Mouse (Mus musculus): Measurements from ENCODE around the gene Prss12.

Prss12 gene

DNA sequence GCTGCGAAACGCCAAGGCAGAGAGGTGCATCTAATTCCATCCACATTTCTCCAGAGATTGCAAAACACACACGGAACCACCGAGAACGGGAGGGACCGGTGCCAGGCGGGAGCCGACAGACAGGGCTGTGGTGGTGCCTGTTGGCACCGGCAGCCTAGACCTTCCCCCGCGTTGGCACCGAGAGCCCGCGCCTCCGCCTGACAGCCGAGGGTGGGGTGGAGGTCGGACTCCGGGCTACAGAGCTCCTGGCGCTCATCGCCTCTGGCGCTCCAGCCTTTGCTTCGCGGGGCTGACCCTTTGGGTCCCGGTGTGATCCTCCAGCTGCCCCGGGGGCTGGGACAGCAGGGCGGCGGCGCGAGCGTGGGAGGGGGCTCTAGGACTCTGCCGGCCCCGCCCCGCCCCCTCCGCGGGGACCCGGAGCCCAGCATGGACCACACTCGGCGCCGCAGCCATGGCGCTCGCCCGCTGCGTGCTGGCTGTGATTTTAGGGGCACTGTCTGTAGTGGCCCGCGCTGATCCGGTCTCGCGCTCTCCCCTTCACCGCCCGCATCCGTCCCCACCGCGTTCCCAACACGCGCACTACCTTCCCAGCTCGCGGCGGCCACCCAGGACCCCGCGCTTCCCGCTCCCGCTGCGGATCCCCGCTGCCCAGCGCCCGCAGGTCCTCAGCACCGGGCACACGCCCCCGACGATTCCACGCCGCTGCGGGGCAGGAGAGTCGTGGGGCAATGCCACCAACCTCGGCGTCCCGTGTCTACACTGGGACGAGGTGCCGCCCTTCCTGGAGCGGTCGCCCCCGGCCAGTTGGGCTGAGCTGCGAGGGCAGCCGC lies at the start of gene Prss12:
Gene Prss12, plus strand, starts transcription at position 206 of the 830 bp plus-strand sequence.
- peak; percentile 56 for DNase-seq

DNA sequence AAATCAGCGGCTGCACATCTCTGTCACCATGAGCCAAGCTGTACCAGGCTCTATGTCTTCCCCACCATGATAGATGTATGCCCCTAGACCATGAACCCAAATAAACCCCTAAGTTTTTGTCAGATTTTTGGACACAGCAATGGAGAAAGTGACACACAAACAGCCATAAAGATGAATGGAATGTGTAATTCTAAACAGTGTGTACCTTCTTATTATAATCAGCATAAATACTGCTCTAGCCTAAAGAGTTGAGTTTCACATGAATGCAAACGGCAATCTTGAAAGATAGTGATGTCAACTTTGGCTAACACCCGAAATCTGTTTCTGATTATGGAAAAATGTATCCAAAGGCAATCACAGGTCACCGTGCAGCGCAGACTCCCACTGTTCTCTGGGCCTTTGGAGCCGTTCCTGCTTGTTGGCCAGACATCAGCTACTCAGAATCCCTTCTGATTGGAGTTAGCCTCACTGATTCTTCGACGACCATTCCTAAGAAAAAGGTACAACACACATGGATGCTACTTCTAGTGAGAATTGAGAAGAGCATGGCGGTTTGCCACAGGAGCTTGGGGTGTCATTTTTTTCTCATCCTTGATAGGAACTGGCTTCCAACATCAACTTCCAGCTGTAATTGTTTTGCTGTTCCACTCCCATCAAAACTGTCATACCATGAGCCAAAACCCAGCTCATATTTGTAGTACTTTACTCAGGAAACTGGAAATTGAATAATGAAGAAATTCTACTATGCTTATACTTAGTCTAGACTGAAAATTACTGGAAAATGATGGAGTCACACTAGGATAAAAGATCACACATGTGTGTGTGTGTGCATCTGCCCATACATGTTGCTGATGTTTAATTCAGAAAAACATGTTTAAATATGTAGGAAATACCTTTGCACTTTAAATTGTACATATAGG lies 48.9 kb upstream of the Prss12 start:
- DNase-seq = peak; percentile 18

DNA sequence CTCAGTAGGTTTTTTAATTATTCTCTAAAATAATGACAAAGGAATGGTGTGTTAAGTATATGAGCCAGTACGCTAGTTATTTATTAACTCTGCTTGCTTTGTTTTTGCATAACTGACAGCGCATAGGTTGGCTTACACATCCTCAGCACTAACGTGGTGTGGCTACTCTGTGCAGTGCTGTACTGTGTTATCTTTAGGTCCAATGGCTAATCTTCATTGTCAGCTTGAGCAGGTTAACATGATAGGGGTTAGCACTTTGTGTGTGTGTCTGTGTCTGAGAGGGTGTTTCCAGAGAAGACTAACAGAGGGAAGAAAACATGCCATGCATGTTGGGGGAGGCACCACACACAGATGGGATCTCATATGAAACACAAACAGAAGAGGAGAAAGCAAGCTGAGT lies 41.8 kb upstream of the Prss12 start:
- no peak for DNase-seq

DNA sequence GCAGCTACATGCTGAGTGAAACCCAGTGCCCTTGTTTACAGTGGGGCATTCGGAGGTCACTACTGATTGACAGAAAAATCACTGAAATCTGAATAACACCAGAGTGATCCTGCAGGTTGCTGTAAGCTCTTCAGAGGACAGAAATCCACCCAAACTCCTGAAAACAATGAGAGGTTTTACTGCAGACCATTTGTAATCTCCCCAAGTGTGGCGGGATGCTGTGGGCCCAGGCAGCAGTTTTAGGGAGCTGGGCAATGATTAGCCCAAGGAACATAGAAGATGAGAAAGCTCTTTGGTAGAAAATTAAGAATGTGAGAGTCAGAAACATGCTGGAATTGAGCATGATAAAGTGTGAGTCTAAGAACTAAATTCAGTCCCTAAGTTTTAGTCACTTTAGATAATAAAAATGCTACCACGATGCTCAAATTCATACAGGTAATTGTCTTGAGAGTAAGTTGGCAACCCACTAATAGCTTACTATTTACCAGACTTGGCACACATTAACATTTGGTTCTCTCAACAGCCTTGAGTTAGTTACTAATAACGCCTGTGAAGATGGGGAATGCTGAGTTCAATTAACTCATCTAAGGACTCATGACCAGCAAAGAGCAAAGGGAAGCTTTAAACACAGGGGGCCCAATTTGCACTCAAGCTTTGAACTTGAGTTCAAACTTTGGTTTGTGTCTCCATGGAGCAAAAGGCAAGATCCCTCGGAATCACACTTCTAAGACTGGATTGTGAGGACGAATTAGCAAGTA lies 34.7 kb upstream of the Prss12 start:
- no peak for DNase-seq

DNA sequence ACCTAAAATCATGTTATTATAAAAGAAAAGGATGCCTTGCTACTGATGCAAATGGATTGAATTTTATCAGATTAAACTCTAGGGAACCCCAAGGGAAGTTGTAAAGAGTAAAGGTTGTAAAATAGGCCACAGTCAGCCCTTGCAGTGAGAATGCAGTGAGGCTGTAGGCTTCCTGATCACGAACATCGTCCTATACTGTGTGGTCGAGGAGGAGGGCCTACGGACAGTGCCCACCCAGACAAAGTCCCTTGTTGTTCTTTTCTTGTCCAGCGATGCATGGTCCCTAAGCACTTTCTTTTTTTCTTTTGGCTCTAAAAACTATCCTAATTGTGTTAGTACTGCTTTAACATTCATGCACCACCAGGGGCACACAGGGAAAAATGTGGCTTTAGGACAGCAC lies 33.5 kb upstream of the Prss12 start:
- no peak for DNase-seq

DNA sequence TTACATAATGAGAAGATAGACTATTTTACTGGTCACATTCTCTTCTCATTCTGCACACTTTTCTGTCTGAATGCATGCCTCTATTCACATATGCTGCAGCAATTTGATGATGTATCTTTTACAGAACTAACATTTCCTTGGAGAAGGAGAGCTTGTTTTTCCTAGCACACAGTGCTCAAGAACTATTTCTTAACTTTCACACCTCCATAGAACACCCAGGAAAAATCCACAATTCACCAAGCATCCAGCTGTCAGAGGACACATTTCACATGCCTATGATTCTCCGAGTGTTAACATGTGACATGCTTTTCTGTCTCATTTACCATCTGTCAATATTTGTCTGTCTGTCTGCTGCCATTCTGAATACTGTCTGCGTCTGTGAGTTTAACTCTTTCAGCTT lies 21.1 kb upstream of the Prss12 start:
- no peak for DNase-seq

DNA sequence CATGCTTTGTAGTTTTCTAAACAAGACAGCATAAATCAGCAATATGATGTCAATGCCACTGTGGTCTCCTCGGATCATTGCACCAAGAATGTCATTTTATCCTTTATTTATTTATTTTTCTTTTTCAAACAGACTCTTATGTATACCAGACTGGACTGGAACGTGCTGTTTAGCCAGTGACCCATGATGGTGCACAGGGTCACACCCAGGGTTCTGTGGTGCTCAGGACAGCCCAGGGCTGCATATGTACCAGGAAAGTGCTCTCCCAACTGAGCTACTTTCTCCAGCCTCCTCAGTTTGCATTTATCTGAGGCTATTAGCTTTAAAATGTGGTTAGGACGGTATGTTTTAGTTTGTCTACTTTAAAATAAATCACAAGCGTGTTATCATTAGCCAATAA lies 18.7 kb upstream of the Prss12 start:
- no peak for DNase-seq

DNA sequence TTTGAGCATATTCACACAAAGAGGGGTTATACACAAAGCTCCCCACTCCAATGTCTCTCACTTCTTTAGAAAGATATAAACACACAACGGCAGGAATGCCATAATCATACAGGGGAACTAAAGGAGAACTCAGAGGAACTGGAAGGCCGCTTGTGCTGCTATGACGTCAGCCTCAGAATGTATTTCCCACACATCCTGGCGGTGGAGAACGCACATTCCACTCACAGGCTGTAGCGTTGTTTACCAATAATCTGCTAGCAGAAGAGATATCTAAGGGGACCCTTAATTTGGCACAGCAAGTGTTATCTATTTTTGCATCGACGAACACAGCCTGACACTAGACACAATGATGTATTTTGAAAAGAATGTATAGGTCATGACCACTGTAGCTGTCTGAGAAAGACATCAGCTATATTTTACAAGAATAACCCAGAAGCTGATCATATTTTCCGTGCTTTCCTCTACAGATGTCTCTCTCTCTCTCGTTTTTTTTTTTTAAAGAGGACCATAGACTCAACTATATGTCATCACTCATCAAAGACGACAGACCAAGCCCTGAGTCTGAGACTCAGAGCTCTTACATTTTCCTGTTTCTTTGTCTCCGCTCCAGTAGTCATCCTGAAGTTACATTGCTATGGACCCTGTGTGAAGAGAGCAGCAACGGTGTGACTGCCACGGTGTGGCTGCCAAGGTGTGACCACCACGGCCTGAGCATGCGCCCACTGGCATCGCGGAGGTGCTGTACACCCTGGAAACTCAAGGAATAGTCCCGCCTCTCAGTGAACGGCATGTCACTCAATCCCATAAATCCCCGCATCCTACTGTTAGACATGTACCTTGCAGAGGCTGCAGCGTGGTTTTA lies 16.9 kb upstream of the Prss12 start:
- DNase-seq = peak; percentile 17

DNA sequence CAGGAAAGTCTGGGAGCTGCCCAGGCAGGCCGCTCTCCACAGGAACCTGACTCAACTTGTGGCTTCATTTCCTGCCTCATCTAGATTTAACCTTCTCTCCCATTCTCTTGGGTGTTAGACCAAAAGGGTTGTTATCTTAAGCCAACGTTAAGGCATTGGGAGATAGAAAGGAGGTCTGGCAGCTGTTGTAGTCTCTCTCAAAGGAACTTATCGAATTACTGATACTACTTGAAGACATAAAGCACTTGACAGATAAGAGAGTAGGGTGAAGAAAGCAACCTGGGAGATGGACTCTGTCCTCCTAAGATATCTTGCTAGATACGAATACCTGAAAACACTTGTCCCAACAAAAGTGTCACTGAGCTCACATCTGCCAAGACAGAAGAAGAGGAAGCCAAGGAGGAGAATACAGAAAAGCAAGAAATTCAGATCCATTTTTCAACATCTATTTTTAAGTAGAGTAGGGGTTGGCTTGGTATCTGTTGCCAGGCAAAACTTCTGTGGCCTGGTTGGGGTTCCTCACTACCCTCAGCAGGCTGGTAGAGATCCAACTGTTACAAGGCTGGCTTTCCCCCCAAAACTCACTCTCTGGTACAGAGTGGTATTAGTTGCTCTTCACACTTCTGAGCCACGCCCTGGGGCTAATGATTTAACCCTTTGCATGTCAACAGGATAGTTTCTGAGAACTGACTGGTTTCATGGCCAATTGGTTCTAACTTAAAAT lies 14.6 kb upstream of the Prss12 start:
- DNase-seq = no peak

DNA sequence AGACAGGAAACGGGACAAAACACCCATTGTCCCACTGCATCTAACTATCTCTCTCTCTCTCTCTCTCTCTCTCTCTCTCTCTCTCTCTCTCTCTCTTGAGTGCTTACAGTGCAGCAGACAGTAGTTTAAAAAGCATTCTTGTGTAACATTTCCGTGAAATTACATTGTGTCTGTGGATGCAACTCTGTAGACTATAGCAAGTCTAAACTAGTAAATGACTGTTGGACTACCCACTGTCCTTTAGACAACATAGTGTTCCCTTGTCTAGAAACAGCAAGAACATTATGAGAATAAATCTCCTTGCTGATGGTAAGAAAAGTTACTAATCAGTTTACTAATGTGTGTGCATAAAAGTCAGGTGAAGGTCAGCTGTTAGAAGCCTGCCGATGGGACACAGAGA lies 13.4 kb upstream of the Prss12 start:
- DNase-seq = no peak

DNA sequence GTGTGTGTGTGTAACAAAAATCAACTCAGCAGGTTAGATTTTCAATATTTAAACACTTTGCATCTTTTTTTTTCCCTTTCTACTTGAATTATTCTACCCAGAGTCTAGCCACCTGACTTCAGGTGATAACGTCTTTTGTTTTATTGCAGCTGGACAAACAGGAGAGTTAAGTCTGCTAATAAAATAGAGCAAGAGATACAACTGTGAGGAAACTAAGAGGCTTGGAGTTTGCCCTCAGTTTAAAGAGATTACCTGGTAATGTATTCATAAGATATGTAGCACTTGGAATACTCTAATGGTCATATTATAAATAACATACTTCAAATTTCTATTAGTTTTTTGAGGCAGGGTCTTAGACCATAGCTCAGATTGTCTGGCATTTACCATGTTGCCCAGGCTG lies 9.1 kb upstream of the Prss12 start:
- DNase-seq = no peak

DNA sequence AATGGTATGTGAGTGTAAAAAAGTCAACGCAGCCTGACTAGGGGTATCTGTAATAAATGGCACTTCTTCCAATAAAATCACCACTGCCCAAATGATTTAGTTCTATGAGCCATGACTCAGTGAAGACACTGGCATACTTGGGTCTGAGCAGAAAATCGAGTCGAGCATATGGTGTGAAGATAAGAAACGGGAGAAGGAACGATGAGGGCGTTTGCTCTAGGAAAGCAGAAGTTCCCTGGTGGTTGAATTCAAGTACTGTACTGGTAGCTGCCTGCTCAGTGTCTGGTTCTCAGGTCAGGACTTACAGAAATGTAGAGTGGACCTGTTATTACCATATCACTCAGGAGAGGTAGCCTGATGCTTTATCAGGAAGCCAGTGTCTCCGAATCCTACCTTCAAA lies 6.2 kb upstream of the Prss12 start:
- DNase-seq = no peak

DNA sequence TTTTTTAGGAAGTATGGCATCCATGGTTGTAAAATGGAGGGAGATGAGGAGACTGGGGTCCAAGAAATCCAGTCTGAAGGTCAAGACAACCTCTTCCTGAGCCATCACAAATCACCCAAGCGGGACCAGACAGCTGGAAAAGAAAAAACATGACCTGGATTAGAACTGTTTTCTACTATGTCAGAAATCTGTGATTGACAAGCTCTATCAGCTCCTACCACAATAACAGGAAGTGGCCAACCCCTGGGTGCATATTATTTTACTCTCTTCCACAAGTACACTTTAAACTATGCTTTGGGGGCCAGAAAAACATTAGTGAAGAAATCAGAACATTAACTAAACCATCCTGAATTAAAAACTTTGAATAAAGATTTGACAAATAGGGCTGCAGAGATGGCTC lies 2.2 kb upstream of the Prss12 start:
- DNase-seq = no peak

DNA sequence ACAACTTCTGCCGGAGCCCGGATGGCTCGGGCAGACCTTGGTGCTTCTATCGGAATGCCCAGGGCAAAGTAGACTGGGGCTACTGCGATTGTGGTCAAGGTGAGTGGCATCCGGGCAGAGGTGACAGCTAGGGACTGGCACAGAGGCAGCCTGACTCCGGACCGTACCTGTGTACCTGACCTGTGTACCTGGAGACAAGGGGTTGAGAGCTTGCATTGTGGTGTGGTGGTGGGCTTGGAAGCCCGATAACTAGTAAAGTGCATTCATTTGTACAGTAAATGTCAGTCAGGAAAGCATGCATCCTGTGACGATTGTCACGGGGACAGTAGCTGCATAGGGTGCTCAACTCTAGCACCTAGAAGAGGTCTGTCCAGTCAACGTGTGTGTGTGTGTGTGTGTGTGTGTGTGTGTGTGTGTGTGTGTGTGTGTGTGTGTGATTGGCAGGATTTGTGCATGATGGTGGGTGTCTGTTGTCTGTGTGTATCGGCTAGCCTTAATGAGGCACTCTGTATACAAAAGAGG lies 886 bp downstream of the Prss12 start:
- no peak for DNase-seq

DNA sequence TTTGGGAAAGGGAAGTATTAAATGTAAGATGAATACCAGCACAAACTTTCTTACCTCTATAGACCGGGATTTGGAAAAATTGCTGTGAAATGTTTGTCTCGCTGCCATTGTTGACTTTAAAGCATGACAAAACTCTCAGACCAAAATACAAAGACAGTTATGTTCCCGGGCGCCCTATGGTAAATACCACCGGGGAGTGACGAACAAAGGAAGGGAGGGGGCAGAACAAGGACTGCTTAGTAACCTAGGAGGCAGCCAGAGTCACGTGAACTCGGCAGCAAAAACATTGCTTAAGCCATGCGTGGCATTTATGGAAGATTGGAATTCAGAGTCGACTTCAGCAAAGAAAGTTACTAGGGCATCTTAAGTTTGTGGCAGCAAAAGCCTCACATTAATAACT lies 1.4 kb downstream of the Prss12 start:
- peak; percentile 63 for DNase-seq

DNA sequence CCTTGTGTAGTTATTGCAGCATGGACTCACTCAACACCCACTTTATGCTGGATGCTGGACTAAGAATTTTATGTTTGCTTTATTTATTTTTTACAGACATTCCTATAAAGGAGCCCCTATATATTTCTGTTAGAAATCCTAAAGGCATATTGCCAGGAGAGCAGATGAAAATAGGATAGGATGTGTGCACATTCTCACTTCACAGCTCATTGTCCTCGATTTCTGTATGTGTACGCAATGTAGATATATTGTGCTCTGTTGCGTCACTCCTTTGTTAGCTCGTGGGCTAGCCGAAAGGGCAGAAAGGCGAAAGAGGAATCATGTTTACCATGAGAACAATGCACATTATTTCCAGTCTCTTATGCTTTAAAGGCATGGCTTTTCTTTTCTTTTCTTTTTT lies 3.4 kb downstream of the Prss12 start:
- no peak for DNase-seq

DNA sequence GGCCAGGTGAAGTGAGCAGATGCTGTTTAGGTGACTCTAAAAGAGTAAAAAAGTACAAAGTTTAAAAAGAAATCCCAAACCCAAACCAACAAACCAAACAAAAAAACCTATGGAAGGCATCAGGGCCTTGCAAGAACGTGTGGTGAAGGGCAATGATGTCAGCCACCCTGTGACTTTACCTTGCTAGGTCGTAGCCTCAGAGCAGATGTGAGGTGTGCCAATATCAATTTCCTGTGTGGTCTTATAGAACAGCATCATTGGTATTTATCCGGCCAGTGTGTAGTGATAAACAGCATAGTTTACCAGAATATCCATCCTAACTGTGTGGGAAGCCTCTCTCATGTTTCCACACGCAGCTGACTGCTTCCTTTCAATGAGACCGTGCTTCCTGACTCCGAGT lies 6.2 kb downstream of the Prss12 start:
- DNase-seq = no peak

DNA sequence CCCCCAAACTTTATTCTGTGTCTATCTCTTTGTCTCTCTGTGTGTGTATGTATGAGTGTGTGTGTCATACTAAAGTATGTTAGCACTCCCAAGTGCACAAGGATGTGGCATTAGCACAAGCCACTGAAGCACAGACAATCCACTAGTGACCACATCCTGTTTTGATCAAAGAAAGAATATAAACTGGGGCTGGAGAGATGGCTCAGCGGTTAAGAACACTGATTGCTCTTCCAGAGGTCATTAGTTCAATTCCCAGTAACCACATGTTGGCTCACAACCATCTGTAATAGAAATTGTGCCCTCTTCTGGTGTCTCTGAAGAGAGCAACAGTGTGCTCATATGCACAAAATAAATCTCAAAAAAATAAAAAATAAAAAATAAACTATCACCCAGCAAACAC lies 12.8 kb downstream of the Prss12 start:
- DNase-seq = no peak

DNA sequence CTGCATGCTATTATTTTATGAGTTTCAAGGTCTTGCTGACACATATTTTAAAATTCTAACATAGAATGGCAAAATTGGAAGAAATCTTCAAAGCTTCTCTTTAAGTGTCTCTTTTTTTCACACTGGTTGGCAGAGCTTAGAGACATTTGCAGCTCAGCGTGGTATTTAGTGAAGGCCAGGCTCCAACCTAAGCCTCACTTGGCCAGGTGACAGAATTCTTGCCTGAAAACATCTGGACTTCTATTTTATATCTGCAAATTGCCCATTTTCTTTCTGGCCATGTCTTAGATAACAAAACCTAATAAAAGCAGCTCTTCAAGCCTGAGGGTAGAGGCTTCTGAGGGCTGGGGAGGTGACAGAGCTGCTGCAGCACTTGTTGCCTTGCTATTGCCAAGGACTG lies 13.7 kb downstream of the Prss12 start:
- DNase-seq = no peak

DNA sequence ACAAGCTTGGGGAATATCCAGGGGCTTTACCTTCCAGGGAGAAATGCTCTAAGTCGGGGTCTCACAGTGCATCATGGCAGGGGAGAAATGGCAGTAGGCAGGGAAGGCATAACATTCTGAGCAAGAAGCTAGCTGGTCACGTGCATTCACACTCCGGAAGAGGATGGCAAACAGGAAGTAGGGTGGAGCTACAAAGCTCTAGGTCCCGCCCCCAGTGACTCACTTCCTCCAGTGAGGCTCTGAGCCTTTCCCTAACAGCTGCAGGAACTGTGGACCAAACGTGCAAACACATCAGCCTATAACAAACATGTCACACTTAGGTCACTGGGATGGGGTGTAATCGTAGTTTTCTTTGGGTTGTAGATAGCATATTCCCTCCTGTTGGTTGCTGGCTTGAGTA lies 15.6 kb downstream of the Prss12 start:
- peak; percentile 44 for DNase-seq

DNA sequence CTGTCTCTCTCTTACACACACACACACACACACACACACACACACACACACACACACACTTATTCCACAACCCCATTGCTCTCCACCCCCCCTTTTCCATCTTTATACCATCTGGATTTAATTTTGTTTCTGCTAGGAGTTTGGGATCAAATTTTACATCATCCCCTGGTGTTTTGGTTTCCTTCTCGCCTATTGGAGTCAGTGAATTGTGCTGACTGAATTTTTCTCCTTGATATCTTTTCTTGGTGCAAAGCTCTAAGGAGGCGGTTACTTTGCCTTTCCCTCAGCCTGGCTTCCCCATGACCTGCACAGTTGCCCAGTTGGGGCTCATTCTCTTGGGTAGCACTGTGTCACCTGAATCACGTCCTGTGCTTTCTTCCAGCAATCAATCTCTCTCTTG lies 30.1 kb downstream of the Prss12 start:
- no peak for DNase-seq

All from lung, postnatal 10 days (tissue).